Mouse (Mus musculus) skeletal muscle tissue, adult 2 months (tissue): Measurements from ENCODE around the gene Syn3.
"Not testable (repeated sequence)": the region's sequence is repeated elsewhere in the genome, so short reads cannot be mapped to it uniquely, and the experiment has no call there.

ENCODE experiments used
- DNase-seq: peaks from one replicate; pipeline ENCODE4 v3.0.0-alpha.2; 2012; ENCODE audit warnings: low read depth, low spot score

The Syn3 gene

GRCm38 (mm10) chr10:86498673-86499391, at the start of gene Syn3:
Syn3 (minus strand) TSS chr10:86498896.
- DNase-seq: peak; percentile 65

GRCm38 (mm10) chr10:86526357-86526874, 27.7 kb upstream of the Syn3 start:
- not testable (repeated sequence) for DNase-seq

DNA sequence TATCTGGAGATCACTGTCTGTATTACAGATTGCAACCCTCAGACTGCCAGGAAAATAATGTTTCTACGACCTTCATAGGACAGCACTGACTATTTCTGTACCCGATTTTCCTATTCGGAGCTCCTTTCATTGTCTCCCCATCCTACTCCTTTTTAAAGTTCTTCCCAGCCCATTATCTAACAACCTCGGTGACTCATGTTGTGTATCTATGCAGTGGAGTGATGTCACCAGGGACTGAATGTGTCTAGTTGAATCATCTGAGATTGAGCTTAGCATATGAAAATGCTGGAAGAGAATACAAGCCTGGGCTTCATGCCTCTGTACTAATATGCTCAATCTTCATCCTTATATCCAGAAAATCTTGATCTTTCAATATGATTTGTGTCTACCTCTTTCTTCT, 15.1 kb upstream of the Syn3 start:
- DNase-seq: no peak

DNA sequence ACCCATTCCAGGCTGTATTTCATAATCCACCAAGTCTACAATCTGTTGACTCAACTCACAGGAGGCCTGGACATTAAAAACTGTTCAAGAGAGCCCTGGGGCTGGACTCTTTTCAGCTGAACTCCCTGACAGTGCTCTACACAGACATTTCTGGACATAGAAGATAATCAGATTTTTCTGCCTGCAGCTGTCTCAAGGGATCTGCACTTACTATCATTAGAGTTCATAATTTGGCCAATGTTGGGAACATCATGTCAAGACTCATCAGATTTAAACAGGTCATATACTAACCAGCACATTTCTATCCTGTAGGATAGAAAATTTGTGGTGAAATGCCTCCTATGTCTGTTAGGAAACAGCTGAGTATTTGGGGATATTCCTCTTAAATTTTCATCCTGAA, 12.2 kb upstream of the Syn3 start:
- no peak for DNase-seq

DNA sequence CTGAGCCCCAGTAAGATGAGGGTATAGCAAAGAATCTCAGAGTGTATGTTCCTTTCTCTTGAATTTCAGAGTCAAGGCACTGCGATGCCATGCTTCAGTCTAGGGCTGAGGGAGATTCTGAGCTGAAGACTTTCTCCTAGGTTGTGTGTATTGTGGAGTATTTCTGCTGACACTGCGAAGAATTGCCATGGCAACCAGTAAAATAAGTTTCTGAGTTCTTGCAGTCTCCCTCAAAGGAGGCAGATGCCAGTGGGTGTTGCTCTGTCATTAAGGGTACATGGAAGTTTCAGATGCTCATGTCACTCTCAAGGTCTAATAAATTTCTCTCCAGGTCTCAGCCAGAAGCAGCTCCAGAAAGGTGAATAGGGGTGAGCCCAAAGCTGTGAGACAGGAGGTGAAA, 3.4 kb upstream of the Syn3 start:
- no peak for DNase-seq

DNA sequence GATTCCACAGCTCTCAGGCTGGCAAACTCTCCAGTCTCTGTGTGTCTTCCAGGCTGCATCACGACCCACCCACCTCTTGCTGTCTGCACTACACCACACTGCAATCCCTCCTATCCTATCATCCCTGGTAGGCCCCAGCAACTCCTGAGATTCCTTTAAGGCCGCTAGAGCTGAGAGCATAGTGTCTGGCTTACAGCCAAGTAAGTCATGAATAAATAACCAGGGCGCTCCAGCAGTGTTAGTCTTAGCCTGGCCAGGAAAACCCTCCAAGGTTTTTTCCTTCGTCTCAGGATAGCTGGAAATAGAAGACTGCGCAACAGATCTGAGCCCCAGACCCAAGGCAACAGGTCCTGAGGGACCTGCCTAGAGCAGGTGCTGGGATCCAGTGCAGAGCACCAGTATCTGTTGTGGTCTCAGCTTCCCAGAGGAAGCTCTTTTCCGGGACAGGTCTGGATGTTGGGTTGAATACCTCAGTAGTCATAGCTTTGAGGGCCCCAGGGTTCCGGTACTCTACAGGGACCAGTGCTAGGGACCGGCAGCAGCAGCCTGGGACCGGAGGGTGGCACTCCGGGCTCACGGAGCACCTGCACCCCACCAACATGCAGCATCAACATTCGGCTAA, 534 bp downstream of the Syn3 start:
- DNase-seq: peak; percentile 11

DNA sequence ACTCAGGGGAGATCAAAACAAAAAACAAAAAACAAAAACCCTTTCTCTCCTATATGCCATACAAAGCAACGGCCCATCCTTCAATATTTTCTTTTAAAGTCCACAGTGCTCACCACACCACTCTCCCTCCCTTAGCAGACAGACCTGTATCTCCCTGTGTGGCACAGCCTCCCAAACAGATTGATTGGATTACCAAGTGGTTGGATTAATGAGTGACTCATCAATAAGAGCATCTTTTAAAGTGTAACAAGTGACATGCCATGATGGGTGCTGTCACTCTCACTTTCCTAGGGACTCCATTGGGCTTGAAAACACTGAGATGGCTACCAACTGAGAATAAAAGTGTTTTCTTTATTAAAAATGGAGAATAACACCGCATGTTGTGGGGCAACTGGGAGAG, 2.8 kb downstream of the Syn3 start:
- no peak for DNase-seq

GRCm38 (mm10) chr10:86493140-86493539, 5.6 kb downstream of the Syn3 start:
- DNase-seq: no peak

DNA sequence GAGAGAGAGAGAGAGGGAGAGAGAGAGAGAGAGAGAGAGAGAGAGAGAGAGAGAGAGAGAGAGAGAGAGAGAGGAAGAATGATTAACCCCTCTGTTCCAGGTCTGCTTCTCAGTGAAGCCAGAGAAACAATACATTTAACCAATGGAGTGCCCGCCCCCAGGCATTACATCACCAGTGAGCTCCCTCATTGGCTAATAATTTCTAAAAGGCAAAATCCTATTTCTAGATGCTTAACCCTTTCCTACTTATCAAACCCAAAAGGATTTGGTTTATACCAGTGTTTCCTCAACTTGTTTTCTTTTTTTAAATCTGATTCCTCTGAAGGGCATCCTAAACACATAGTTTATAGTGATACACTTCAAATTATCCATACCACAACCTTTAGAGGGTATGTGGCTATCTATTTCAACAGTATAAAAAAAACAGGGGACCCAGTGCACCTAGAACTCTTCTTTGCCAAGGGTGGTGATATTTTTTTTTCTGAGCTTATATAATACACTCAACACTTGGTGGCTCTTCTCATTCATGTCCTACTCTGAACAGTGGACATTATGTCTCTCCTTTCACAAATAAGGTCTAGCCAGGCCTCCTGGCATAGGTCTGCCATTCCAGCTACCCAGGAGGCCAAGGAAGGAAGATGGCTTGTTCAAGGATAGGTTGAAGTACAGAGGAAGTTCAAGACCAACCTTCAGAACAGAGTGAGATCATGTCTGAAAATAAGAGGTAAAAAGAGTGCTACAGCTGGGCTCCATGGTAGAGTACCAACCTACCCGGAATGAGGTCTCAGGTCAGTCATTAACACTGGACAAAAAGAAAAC, 6.4 kb downstream of the Syn3 start:
- DNase-seq: no peak

DNA sequence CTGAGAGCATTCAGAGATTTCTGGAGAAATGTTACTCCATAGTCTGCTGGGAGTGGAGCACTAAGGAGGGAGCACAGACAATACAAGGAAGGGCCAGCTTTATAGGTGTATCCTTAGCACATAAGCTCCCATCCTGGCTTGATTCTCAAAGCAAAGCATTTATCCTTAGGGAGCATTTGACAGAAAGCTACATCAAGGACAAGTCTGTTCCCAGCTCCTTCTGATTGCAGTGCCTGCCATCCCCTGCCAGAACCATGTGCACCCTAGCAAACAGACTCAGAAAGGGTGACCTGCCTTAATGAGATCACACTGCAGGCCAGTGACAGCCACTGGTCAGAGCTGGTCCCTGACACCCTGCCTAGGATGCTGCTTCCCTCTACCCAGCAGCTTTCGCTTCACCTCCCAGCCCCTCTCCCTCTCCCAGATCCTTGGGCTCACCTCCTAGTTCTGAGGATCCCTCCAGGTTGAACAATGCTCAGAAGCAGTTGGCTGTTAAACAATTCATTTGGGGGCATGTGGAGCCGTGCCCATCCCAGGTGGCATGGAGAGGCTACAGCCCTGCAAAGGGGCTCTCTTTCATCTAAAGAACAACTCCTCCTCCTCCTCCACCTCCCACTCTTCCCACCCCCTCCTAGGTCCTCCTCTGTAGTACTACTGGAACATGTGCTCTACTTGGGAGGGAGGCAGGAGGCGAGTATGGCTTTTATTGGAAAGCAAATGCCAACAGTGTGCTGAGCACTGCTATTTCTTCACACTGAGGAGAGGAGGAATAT, 7.2 kb downstream of the Syn3 start:
- no peak for DNase-seq

GRCm38 (mm10) chr10:86488544-86488943, 10.2 kb downstream of the Syn3 start:
- no peak for DNase-seq

DNA sequence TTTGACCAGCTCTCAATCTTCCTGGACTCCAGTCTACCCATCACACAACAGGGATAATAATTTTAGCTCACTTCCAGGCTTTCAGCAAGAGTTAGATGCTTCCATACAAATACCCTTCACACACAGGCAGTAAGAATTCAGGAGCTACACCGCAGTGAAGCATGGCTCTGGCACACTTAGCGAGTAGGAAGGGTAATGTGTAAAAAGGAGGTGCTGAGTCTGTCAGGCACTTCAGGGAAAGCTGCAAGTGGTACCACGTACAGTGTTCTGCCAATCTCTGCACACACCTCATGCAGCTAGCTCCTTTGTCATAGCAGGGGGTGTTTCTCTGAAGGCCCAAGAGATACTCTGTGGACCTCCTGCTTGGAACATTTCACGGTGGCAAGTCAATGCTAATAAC, 12.7 kb downstream of the Syn3 start:
- no peak for DNase-seq

DNA sequence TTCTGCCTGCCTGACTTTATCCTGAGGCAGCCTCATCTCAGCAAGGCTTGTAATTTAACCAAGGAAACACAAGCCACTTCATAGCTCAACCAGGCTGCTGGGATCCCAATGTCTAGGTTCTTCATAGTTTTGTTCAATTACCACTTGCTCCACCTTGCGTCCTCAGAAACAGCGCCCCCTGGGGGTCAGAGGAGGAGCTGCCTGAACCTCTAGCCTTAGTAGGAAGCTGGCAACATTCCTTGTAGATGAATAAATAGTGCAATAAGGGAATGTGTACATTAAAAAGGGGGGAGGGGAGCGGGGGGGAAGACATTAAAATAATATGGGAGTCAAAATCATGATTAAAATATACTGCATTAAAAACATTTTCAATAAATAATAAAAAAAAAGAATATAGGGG, 14.7 kb downstream of the Syn3 start:
- DNase-seq: no peak

DNA sequence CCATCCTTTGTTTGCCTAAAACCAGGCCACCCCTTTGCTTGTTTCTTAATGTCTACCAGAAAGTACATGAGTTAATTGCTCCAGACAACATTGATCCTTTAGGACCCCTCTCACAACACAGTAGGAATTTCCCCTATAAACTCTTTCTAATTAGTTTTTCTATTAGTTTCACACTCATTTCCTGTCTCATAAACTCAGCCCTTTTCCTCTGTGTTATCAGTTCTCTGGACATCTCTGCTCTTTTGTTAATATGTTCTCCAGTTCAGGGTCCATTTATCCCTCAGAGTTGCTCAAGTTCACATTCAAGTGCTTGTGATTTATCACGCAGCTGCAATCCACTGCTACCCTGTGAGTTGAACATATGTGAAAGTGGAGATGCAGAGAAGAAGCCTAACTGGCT, 16.2 kb downstream of the Syn3 start:
- no peak for DNase-seq

DNA sequence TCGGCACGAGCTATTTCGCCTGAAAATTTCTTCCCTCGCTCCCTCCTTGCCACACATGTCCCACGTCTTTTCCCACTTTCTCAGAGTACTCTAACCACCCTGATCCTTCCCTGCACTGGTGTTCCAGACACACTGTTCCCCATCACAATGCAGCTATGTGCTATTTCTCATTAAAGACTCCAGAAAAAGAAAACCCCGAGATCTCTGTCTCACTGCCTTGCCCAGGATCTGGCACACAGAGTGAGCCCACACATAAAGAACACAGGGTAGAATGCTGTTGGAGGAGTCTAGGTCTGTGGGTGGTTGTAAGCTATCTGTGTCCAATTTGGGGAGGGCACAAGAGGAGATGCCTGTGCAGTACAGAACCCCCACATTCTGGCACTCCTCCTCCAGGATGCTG, 18.0 kb downstream of the Syn3 start:
- no peak for DNase-seq

DNA sequence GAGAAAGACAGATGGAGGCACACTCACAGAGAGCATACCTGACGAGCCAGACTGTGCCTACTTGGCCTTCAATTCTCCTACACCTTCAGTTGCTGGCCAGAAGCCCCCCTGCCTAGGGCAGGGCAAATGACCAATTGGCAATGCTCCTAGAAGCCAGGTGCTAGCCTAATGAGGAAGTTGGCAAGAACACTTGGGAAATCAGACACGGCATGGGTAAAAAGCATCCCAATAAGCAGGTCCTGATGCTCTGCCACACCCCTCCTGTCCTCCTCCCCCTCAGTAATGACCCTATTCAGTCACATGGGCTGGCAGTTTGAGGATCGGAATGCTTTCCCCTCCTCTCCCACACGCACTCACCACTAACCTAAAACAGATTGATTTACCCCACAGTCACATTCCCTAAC, 19.0 kb downstream of the Syn3 start:
- DNase-seq: no peak

DNA sequence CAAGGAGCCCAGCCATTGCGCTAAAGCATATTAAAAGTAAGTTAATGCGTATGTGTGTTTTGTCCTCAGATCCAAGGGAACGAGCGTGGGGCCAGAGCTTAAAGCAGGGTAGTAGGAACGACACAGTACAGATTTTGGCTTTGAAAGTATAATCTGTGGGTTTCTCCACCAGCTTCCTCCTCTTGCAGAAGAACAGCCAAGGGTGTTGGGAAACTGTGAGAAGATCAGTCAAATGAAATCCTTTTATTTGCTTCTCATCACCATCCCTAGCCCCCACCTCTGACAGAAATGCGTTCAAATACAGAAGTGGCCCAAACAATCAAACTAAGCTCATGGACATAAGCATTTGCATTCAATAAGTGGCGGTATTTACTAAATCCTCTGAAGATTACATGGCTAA, 22.0 kb downstream of the Syn3 start:
- no peak for DNase-seq

GRCm38 (mm10) chr10:86475270-86475669, 23.4 kb downstream of the Syn3 start:
- no peak for DNase-seq

DNA sequence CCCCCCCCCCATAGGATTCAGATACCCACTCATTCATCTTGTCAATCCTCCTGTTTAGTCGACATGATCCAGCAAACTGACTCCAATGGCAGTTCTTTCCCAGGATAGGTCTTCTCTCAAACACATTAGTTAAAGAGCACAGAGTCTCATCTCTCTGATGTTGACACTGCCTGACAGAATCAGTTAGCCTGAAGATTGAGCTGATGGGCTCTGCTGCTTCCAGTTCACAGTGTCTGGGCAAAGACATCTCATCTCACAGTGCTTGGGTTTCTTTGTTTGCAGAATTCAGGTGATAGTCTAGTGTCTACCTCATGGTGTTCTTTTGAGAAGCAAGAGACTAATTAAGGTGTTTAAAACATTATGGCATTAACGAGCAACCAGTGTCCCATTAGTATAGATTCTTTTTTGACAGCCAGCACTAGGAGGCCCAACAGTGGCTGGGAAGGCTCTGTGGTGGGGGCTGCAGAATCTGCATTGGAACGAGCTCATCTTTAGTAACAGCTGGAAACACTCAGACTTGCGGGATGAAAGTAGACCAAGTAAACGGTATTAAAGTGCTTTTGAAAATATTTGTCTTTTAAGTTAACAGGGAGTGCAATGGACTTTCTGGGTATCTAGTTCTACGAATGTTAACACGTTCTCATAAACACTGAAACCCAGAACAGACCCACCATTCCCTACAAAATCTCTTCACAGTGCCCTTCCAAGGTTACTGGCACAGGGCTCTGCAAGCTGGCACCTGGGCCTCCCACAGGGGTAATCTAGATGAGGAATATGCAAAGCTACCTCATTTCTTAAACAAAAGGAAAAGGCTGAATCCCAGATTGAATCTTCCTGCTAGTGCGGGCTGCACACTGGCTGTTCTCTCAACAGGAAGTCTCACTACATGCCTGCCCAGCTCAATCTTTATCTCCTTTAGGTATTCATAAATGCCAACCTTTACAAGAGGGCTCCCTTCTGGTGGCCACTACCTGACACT, 24.2 kb downstream of the Syn3 start:
- DNase-seq: no peak

DNA sequence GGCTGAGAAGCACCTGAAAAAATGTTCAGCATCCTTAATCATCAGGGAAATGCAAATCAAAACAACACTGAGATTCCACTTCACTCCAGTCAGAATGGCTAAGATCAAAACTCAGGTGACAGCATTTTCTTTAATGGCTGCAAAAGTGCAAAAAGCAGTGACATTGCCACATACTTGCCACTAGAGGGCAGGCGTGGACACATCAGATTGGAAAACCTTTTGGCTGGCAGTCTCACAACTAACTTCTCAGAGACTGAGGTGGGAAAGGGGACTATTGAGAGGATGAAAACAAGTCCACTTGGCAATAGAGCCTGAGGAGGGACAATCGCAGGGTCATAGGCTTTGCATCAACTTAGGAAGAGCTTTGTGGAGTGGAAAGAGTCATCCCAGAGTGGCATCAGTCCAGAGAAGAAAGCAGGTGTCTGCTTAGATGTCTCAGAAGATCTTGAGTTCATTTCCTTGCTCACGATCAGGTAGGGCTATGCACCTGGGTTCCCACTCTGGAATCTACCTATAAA, 25.0 kb downstream of the Syn3 start:
- DNase-seq: peak; percentile 18
